Mouse (Mus musculus) neutrophil, adult 5-6 weeks (primary cell): Measurements from ENCODE around the gene Aipl1. TPM values are rescaled to one million over a fixed set of nuclear protein-coding genes. Genes with fewer than 3 reads are reported as not detected.
"Not testable (repeated sequence)": the region's sequence is repeated elsewhere in the genome, so short reads cannot be mapped to it uniquely, and the experiment has no call there.

Experiments used
- ATAC-seq: fragments of 151-379, 151-347 bp; 2 replicates; pipeline ENCODE4 v1.8.0; 2017; ENCODE audit warnings: mild to moderate bottlenecking, moderate TSS enrichment; ENCODE audit not compliant: insufficient number of reproducible peaks, poor library complexity, low FRiP score, severe bottlenecking; ENCODE audit errors: extremely low read depth
- total RNA-seq: library from RNA; stranded (forward); fragments of 200-1000 nt; gene quantifications from 2 replicates; pipeline ENCODE4 v1.2.3, GENCODE M21; 2017

Gene Aipl1
- total RNA-seq, 1 experiment from 2014 or later = not detected

DNA sequence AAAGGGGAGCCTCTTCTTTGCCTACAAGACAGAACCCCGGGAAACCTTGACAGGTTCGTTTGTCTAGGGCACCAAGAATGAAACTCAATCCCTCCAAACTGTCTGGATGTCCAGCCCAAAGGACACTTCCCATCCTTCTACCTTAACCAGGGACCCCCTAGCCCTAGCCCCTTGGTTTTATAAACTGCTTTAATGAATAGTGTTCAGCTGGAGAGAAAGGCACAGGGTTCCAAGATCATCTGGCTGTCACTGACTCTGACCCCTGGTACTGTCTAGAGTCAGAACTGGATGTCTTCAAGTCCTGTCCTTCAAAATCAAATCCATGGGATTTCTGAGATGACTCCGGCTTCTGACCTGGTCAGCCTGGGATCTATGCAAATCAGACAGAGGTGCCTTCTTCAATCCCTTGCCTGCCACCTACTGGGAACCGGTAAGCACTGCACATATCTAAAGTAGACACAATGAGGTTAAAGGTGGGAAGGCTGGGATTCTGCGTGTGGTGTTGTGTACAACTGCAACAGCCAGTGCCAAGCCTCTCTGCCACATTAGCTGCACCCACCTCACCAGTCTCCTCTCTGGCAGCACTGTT lies 13.0 kb downstream of the Aipl1 start:
- ATAC-seq = peak; percentile 42; the same call in 1 of the 2 replicates

DNA sequence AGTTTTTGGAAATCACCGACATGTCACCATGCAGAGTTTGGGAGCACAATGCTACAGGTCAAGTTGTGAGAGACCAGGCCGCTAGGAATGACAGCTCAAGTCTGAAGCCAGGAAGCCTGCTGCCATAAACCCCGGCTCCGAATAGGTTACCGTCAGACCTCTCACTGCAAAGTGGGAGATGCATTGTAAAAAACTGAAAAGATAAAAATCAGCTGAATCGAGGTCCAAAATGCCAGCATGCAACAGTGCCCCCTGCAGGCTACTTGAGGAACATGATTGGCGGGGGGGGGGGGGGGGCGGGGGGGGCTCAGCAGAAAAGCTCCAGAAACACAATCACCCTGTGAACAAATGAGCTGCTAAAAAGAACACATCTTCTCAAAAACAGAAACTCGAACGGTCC lies 13.7 kb downstream of the Aipl1 start:
- ATAC-seq = no peak

DNA sequence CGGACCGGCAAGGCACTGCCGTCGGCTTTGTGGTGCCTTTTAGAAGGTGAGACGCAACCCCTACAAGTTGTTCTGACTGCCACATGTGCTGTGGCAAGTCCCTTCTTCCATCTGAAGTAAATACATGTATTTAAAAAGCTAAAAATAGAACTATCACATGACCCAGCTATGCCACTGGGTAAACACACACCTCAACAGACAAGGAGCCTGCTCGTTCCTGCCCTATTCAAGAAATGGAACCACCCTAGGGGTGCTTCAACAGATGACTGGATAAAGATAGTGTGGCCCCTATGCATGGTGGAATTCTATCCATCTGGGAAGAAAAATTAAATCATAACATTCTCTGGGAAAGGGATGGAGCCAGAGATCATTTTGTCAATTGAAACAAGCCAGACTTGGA lies 14.5 kb downstream of the Aipl1 start:
- ATAC-seq = no peak

DNA sequence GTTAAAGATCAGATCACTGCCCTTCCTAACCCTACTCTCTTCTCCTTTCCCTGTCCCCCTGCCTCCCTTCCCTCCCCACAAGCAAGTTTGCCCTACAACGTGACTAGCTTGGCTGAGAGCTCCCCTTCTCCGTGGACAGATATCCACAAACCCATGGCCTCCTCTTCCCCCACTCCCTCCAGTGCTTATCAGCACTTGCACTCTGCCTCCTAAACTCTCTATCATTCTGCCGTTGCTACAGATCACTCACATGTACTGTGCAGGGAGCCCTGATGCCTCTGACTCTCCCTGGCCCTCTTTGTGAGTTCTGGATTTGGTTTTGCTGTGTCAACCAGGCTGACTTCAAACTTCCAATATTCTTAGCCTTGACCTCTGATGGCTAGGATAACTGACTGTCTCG lies 16.3 kb downstream of the Aipl1 start:
- no peak for ATAC-seq

DNA sequence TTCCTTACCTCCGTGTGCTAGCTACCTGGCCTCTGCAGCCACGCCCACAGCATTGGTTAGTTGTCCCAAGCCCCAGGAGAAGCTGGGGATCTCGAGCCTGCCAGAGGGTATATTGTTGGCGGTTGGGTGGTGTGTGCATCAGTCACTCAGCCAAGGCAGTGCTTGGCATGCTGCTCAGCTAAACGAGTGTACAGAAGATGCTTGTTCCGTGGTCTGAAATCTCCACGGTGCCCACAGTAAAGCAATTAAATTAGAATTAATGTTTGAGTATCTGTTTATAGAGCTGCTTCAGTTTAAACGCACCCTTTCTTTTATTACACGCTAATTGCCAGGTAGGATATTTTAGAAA lies 20.1 kb downstream of the Aipl1 start:
- no peak for ATAC-seq

DNA sequence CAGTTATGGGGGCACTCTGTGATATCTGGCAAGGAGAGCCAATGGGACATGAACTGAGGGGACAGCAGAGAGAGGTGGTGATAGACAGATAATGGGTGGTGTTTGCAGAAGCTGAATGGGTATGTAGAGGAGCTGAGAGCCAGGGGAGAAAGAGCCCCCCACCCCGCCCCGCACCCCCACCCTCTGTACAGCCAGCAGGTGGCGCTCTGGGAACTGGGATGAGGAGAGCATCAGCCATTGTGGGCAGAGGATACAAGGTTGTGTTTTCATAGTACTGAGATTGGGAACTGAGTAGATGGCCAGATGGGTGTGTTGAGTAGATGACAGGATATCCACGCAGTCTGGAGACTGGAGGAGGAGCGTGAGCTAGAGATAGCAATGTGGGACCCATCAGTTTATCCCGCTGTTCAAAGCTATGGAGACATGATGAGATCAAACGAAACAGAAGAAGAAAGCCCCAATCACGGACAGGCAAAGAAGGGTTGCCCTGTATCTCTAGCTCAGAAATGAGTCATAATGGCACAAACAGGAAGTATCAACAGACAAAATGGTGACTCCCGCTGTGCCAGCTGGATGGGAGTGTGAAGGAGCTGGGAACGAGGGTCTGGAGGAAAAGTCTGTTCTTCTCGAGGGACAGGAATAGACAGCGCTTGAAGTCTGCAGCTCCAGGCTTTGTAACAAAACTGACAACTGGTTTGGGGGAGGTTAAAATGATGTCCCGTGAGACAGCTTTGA lies 20.6 kb downstream of the Aipl1 start:
- no peak for ATAC-seq

DNA sequence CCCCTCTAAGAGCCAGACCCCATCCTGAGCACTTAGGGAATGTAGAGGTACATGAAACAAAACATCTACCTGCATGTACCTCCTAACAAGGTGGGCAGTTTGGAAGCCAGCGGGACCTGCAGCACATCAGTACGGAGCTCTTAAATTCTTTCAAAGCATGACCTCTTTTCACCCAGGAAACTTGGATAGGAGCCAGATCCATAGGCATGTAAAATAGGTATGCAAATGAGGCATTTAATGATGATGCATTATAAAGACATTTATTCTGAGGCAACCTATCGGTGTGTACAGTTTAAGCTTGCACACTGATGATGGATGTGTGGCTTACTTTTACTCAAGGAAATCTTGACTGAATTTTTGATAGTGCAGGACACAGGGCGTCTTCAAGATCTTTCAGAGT lies 22.6 kb downstream of the Aipl1 start:
- no peak for ATAC-seq

DNA sequence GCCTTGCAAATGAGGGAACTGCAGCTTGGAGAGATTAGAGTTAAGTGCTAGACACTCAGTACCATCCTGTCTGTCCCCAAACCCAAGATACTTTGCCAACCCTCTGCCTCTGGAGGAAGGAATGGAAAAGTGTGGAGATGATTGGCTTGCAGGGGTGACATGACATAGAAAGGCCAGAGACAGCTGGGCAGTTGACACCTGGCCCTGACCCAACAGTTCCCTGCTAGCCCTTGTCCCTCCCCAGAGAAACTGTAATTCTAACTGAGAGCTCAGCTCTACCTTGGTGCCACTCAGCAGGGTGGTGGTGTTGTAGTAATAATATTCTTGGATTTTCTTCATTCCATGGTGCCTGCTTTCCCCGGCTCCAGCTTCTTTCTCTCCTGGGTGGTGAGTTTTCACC lies 25.4 kb downstream of the Aipl1 start:
- ATAC-seq = no peak

DNA sequence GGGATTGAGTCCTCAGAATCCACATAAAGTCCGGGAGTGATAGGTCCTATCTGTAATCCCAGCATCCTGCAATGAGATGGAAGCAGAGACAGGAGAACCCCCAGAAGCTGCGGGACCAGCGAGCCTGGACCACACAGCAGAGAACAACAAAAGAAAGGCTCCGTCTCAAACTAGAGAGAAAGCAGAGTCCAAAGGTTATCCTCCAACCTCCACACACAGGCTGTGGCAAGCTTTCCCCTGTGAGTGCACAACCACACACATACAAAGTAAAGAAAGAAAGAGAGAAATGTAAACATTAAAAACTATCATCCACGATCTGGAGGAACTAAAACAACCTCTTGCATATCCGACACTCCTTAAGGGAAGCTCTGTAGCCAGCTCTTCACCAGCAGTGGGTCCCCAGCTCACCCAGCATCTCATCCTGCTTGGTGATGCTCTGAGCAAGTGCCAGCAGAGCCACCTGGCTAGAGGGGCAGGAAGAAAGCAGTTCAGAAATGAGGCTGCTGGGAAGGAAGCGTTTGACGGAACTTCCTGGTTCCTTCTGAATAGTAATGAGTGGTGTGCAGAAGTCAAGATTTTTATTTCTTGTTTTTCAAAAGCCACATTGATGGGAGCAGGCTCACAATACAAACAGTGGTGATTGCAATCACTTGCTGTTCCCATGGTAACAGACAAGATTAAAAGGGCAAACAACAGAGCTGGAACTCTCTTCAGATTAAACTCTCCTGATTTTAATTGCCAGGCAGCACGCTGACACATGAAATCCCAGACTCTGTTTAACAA lies 26.2 kb downstream of the Aipl1 start:
- ATAC-seq = no peak

DNA sequence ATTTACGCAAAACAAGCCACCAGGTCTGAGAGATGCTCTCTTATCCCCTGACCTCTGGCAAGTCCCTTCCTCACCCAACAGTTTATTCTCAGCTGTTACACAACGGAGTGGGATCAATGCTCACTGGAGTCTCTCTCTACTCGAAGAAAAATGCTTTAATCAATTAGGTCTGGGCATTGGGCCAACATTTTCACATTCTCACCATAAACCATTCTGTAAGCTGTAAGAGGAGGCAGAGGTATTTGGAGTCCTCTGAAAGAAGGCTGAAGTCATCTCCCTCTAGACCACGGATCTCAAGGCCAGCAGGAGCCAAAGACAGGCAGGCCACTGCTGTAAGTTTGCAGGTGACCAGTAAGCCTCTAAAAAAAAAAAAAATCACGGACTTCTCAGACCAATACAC lies 26.9 kb downstream of the Aipl1 start:
- no peak for ATAC-seq

DNA sequence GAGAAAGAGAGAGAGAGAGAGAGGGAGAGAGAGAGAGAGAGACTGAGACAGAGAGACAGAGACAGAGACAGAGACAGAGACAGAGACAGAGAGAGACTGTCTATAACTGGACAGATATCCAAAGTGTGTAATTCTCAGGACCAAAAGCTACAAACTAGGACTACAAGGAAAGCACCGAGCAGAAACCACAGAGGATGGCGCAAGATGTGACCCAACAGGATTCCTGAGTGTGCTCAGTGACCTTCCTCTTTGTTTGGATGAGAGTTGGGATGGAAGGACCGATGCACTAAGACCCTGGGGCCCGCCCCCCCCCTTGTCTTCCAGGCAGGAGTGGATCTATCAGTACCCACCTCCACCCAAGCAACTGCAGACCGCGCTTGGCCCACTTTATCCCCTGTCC lies 31.8 kb downstream of the Aipl1 start:
- ATAC-seq = no peak

DNA sequence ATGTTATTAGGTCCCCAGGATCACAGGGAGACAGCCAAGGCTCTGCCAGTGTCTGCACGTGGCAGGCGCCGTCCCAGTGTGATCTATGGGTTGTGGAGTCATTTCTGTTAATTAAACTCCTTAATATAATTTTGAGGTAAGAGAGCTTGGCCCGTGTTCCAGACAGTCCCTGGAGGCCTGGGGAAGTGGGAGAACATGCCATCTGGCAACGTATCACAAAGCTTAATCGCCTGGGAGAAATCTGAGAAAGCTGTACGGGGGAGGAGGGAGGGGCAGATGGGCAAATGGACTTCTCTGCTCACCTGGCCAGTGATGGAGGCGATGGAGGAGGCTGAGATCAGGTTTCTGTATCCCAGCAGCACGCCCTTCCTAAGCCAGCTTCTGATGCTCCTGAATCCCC lies 34.1 kb downstream of the Aipl1 start:
- ATAC-seq = no peak

DNA sequence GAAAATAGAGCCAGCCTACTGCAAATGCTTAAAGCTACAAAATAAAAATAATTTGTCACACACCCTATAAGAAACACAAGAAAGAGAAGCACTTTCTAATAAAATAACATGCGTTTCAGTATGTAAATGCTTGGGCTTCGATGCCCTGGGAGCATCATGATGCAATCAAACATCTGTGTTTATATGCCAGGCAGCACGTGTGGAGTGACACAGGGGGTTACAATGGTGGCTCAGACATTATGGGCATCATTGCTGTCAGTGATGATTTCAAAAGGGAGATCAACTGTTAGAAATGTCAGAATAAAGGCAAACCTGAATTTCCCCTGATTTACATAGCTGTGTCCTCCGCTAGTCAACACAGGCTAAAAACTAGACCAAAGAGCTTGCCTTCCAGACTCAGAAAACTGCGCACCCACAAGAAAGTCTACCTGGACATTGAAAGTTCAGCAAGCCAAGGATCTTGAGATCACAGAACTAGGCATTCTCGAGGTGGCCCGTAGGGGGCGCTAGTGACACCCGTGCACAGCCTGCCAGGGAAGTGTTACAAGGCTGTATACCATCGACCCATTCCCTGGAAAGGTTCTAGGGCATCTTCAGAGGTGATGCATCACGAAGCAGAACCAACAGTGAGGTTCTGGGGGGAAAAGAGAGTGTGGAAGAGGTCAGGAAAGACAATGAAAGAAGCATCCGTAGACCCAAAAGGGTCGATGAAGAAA lies 35.0 kb downstream of the Aipl1 start:
- ATAC-seq = no peak

DNA sequence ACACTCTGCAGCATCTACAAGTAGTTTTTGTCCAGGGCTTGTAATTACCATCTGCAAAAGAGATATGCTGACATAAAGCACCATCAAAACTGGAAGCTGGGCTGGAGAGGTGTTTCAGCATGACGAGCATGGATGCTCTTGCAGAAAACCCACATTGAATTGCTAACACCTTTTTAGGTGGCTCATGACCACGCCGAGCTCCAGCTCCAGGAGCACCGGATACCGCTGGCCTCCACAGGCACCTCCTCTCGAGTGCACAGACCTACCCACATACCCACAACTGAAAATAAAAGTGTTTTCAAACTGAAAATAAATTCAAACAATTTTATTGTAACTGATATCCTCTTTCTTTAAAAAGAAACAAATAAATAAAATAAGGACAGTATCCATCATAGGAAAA lies 37.1 kb downstream of the Aipl1 start:
- ATAC-seq = no peak

DNA sequence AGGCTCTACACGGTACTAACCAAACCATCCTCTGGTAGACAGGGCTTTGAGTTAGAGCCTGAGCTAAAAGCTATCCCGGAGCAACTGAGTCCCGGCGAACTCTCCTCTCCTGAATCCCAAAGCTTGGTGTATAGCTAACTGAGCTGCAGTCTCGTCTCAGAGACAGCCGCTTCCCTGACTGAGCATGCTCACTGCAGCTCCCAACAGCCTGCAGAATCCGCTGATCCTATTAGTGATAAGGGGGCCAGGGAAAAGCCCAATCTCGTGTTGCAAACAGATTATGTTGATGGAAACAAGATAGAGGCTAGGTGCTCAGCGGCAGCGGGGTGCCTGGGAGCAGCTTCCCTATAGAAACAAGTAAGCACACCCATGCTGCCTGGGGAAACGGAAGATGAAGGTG lies 40.5 kb downstream of the Aipl1 start:
- no peak for ATAC-seq

DNA sequence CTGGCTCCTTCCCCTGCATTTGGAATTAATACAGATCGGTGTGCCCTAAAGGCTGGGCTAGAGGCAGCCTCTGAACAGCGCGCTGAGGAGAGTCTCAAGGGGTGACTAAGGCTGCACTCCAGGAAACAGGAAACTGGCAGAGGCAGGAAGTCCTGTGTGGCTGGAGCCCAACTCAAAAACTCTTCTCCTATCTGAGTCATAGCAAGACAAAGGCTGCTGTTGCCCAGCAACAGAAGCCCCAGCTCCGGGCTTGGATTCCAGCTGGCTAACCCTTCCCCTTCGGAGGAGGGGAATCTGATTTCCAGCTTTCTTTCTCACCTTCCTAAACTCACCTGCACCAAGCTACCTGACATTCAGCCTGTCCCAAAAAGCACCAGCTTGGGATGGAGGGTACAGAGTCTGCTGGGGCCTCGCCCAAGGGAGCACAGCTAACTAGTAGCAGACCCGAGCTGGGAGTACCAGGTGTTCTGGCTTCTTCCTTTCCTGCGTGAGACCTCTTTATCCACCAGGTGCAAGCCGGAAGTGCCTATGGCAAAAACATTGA lies 41.3 kb downstream of the Aipl1 start:
- no peak for ATAC-seq

DNA sequence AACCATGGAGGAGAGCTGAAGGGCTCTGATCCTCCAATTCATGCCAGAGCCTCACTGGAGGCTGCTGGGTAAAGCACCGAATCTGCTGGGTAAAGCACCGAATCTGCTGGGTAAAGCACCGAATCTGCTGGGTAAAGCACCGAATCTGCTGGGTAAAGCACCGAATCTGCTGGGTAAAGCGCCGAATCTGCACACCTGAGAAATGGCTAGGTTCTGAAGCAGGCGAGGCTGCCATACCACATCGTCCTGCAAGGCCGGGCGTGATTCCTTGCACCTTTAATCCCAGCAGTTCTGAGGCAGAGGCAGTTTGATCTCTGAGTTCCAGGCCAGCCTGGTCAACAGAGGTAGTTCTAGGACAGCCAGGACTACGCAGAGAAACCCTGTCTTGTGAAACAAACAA lies 44.9 kb downstream of the Aipl1 start:
- no peak for ATAC-seq

DNA sequence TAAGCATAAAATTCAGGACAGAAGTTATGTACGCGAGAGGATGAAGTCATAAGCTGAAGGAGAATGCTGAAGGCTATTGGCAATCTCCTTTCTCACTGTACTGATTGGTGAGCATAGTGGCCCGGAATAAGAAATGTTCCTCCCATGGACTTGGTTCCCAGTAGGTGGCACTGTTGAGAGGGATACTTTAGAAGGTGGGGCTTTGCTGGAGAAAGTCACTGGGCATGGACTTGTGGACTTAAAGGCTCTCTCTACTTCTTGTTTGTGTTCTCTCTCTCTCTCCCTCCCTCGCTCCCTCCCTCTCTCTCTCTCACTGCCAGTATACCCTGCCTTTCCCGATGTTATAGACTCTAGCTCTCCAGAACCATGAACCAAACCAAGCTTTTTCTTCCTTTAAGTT lies 45.8 kb downstream of the Aipl1 start:
- ATAC-seq = no peak

DNA sequence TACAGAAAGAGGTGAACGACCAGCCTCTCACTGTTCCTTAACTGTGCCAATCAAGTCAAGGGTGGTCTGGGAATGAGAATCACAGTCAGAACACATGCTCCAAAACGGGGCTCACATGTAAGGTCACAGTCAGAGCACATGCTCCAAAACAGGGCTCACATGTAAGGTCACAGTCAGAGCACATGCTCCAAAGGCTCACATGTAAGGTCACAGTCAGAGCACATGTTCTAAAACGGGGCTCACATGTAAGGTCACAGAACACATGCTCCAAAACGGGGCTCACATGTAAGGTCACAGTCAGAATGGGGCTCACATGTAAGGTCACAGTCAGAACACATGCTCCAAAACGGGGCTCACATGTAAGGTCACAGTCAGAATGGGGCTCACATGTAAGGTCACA lies 47.9 kb downstream of the Aipl1 start:
- not testable (repeated sequence) for ATAC-seq
